Comparison of ENCODE assay signal across 12 mouse cellular contexts in genomic region chr1:135256299-135256698, GRCm38 (mm10). TPM values are rescaled to one million over a fixed set of nuclear protein-coding genes. Genes with fewer than 3 reads are reported as not detected.
DNase-seq lines count a peak whose midpoint lies in the region; ATAC-seq and TF ChIP-seq lines count a peak whose summit lies in the region.
"Had no signal": no experiment of that assay in that cellular context is flagged by ENCODE, and none has a peak within 500 bp of the region (broad histone marks: within the 10 kb centered on the region; RNA-seq: fewer than 3 reads in every experiment).

No protein-coding gene starts in this region.

- no peak for TF ChIP-seq POLR2A in heart, adult 2 months (IDR thresholded peaks at IDR 0.05; ENCODE audit: insufficient read depth, low read depth, low read length)
- no peak for TF ChIP-seq POLR2A in testis, adult 2 months (IDR thresholded peaks at IDR 0.05; ENCODE audit: control insufficient read depth, low read depth, low read length)

- no peak for DNase-seq in heart, adult 2 months
- DNase-seq in kidney, postnatal 36 days, result peak; percentile 61 to 81
- DNase-seq in spleen, postnatal 36 days (ENCODE audit: low spot score in 2 of 2), result no peak
- no peak for DNase-seq in left cerebral cortex, adult 18-20 months (ENCODE audit: low spot score in 2 of 2)

- H3K27ac ChIP-seq in heart, adult 2 months, result no peak overlapping the region
- H3K27ac ChIP-seq in heart, embryonic 11.5 days (ENCODE audit: low read depth, low read length), result no peak overlapping the region
- H3K27ac ChIP-seq in embryonic facial prominence, embryonic 15.5 days (replicated peaks), result no peak overlapping the region
- H3K27ac ChIP-seq in testis, adult 2 months (ENCODE audit: control insufficient read depth, insufficient read depth, low read depth, low read length), result no peak overlapping the region
- no peak overlapping the region for H3K27ac ChIP-seq in midbrain, embryonic 16.5 days (ENCODE audit: low read length)
- H3K27ac ChIP-seq: heart, embryonic 15.5 days; liver, embryonic 14.5 days had no signal

- peak; percentile 24; the same call in 1 of the 2 replicates for TF ChIP-seq CTCF in heart, adult 2 months (IDR thresholded peaks at IDR 0.05)
- 0 out of 2 replicates have a peak, but pooled peaks have one; percentile 23 for TF ChIP-seq CTCF in testis, adult 2 months (IDR thresholded peaks at IDR 0.05; ENCODE audit: control insufficient read depth, insufficient read depth, insufficient replicate concordance, low read depth, low read length)

- no peaks in the 10 kb centered on the region for H3K27me3 ChIP-seq in heart, adult 2 months (ENCODE audit: control insufficient read depth, insufficient read depth, low read length)
- H3K27me3 ChIP-seq in heart, embryonic 11.5 days (ENCODE audit: control insufficient read depth, insufficient read depth, low read length), result peaks cover 24% of the 10 kb centered on the region
- H3K27me3 ChIP-seq in embryonic facial prominence, embryonic 15.5 days, result no peaks in the 10 kb centered on the region
- H3K27me3 ChIP-seq in testis, adult 2 months (ENCODE audit: control insufficient read depth, insufficient read depth, low read length), result no peaks in the 10 kb centered on the region
- no peaks in the 10 kb centered on the region for H3K27me3 ChIP-seq in midbrain, embryonic 16.5 days (ENCODE audit: control insufficient read depth, insufficient read depth, low read depth, low read length)

- intact Hi-C loops in heart, adult 2 months (cut with DNase I), result no loop called here

- H3K4me1 ChIP-seq in heart, adult 2 months (ENCODE audit: control insufficient read depth, insufficient read depth, low read length), result no peaks in the 10 kb centered on the region
- peaks cover 21% of the 10 kb centered on the region for H3K4me1 ChIP-seq in heart, embryonic 11.5 days (ENCODE audit: control insufficient read depth, insufficient read depth, low read length)
- H3K4me1 ChIP-seq in embryonic facial prominence, embryonic 15.5 days, result peaks cover 34% of the 10 kb centered on the region
- H3K4me1 ChIP-seq in testis, adult 2 months (ENCODE audit: control insufficient read depth, insufficient read depth, low read length), result peaks cover 10% of the 10 kb centered on the region
- H3K4me1 ChIP-seq in midbrain, embryonic 16.5 days (ENCODE audit: control insufficient read depth, insufficient read depth, low read length), result 0 out of 2 replicates have a peak, but pooled peaks cover 3% of the 10 kb centered on the region

- H3K9me3 ChIP-seq in heart, embryonic 11.5 days (replicated peaks; ENCODE audit: control insufficient read depth, low read length), result no peaks in the 10 kb centered on the region
- H3K9me3 ChIP-seq in embryonic facial prominence, embryonic 15.5 days (replicated peaks), result no peaks in the 10 kb centered on the region
- H3K9me3 ChIP-seq in midbrain, embryonic 16.5 days (replicated peaks; ENCODE audit: control insufficient read depth, low read length, poor library complexity, severe bottlenecking), result no peaks in the 10 kb centered on the region
- H3K9me3 ChIP-seq: heart, embryonic 15.5 days had no signal

- H3K4me3 ChIP-seq in heart, adult 2 months, result no peak overlapping the region
- no peak overlapping the region for H3K4me3 ChIP-seq in heart, embryonic 11.5 days (ENCODE audit: low read depth, low read length)
- peak overlapping the region; percentile 1; the same call in 1 of the 2 replicates for H3K4me3 ChIP-seq in embryonic facial prominence, embryonic 15.5 days (replicated peaks)
- no peak overlapping the region for H3K4me3 ChIP-seq in testis, adult 2 months (ENCODE audit: control insufficient read depth, low read depth, low read length)
- H3K4me3 ChIP-seq in midbrain, embryonic 16.5 days (ENCODE audit: low read depth, low read length), result no peak overlapping the region
- H3K4me3 ChIP-seq: heart, embryonic 15.5 days had no signal

- no peak overlapping the region for H3K9ac ChIP-seq in heart, adult 2 months (ENCODE audit: low read depth, low read length)
- H3K9ac ChIP-seq in heart, embryonic 11.5 days (ENCODE audit: low read depth, low read length), result no peak overlapping the region
- no peak overlapping the region for H3K9ac ChIP-seq in embryonic facial prominence, embryonic 15.5 days
- no peak overlapping the region for H3K9ac ChIP-seq in midbrain, embryonic 16.5 days (ENCODE audit: low read depth, low read length)
- H3K9ac ChIP-seq: heart, embryonic 15.5 days; liver, embryonic 14.5 days had no signal

- 78% methylated on average over 6 of the region's 6 CpGs for WGBS in heart, adult 2 months
- whole genome bisulfite sequencing in heart, embryonic 11.5 days (ENCODE audit: insufficient replicate concordance), result 71% methylated on average over 6 of the region's 6 CpGs
- 82% methylated on average over 6 of the region's 6 CpGs for WGBS in embryonic facial prominence, embryonic 15.5 days
- 75% methylated on average over 6 of the region's 6 CpGs for WGBS in midbrain, embryonic 16.5 days

- H3K4me2 ChIP-seq in heart, embryonic 11.5 days, result no peak overlapping the region
- H3K4me2 ChIP-seq in embryonic facial prominence, embryonic 15.5 days (replicated peaks), result peak overlapping the region; percentile 15; the same call in 1 of the 2 replicates
- no peak overlapping the region for H3K4me2 ChIP-seq in midbrain, embryonic 16.5 days (ENCODE audit: low read length)
- H3K4me2 ChIP-seq: heart, embryonic 15.5 days had no signal

- H3K36me3 ChIP-seq in heart, adult 2 months (ENCODE audit: control insufficient read depth, insufficient read depth, low read length), result no peaks in the 10 kb centered on the region
- H3K36me3 ChIP-seq in heart, embryonic 11.5 days (ENCODE audit: control insufficient read depth, insufficient read depth, low read length), result no peaks in the 10 kb centered on the region
- H3K36me3 ChIP-seq in embryonic facial prominence, embryonic 15.5 days, result no peaks in the 10 kb centered on the region
- no peaks in the 10 kb centered on the region for H3K36me3 ChIP-seq in testis, adult 2 months (ENCODE audit: control insufficient read depth, insufficient read depth, low read length)
- H3K36me3 ChIP-seq in midbrain, embryonic 16.5 days (ENCODE audit: control insufficient read depth, insufficient read depth, low read length), result no peaks in the 10 kb centered on the region
- H3K36me3 ChIP-seq: heart, embryonic 15.5 days had no signal

- no peak for ATAC-seq in heart, embryonic 11.5 days (replicated peaks; ENCODE audit: insufficient number of reproducible peaks, low FRiP score, low TSS enrichment)
- no peak for ATAC-seq in embryonic facial prominence, embryonic 15.5 days (ENCODE audit: insufficient number of reproducible peaks, low FRiP score, low TSS enrichment, low read depth)
- ATAC-seq in midbrain, embryonic 16.5 days, result no peak

- TF ChIP-seq EP300 in heart, adult 2 months (IDR thresholded peaks at IDR 0.05; ENCODE audit: insufficient read depth, low read depth, low read length), result no peak

- no peaks in the 10 kb centered on the region for H3K79me2 ChIP-seq in heart, adult 2 months (replicated peaks; ENCODE audit: control insufficient read depth, insufficient read depth, low read length)

RNA-seq across cellular contexts. Expression of gene Elf3, which starts 2.1 kb away (rescaled TPM):
- not detected for total RNA-seq in heart, adult 2 months (2021)
- 2.0 TPM in 1 of 2 replicates, not detected in the other for polyA plus RNA-seq in heart, adult 2 months (2012; rRNA removed)
- polyA plus RNA-seq in heart, embryonic 11.5 days (2014; fragmentation: Nextera tagmentation; extraction: Ambion mirVana), result 1.0 and 1.3 TPM in 2 replicates
- polyA plus RNA-seq in embryonic facial prominence, embryonic 15.5 days (2015; fragmentation: Nextera tagmentation; extraction: Ambion mirVana), result 26.8 and 30.2 TPM in 2 replicates
- 1.8 TPM in 1 of 2 replicates, not detected in the other for polyA plus RNA-seq in testis, adult 2 months (2012; rRNA removed)
- polyA plus RNA-seq in midbrain, embryonic 16.5 days (2015; fragmentation: Nextera tagmentation; extraction: Ambion mirVana), result 0.35 TPM in 1 of 2 replicates, not detected in the other
- not detected for total RNA-seq in left cerebral cortex, adult 18-20 months (2021)
- total RNA-seq: adrenal gland, postnatal 36 days; layer of hippocampus, postnatal 14 days had no signal

RNA-seq across cellular contexts. Expression of gene Rnpep, which starts 27.6 kb away (rescaled TPM):
- 10 to 100 TPM; 20.0 to 22.6 TPM for total RNA-seq in heart, adult 2 months (2021)
- polyA plus RNA-seq in heart, adult 2 months (2012; rRNA removed), result 14.0 and 14.4 TPM in 2 replicates
- 64.4 and 65.2 TPM in 2 replicates for polyA plus RNA-seq in heart, embryonic 11.5 days (2014; fragmentation: Nextera tagmentation; extraction: Ambion mirVana)
- polyA plus RNA-seq in embryonic facial prominence, embryonic 15.5 days (2015; fragmentation: Nextera tagmentation; extraction: Ambion mirVana), result 94.1 and 105 TPM in 2 replicates
- polyA plus RNA-seq in testis, adult 2 months (2012; rRNA removed), result 15.7 and 16.6 TPM in 2 replicates
- polyA plus RNA-seq in midbrain, embryonic 16.5 days (2015; fragmentation: Nextera tagmentation; extraction: Ambion mirVana), result 102 and 107 TPM in 2 replicates
- total RNA-seq in left cerebral cortex, adult 18-20 months (2021), result 10 to 100 TPM; 46.9 to 54.7 TPM

RNA-seq across cellular contexts. Expression of gene Timm17a, which starts 57.3 kb away (rescaled TPM):
- total RNA-seq in heart, adult 2 months (2021), result 100 to 1,000 TPM; 325 to 370 TPM
- 185 and 239 TPM in 2 replicates for polyA plus RNA-seq in heart, adult 2 months (2012; rRNA removed)
- polyA plus RNA-seq in heart, embryonic 11.5 days (2014; fragmentation: Nextera tagmentation; extraction: Ambion mirVana), result 333 and 344 TPM in 2 replicates
- polyA plus RNA-seq in embryonic facial prominence, embryonic 15.5 days (2015; fragmentation: Nextera tagmentation; extraction: Ambion mirVana), result 188 and 196 TPM in 2 replicates
- polyA plus RNA-seq in testis, adult 2 months (2012; rRNA removed), result 69.1 and 73.2 TPM in 2 replicates
- 149 and 155 TPM in 2 replicates for polyA plus RNA-seq in midbrain, embryonic 16.5 days (2015; fragmentation: Nextera tagmentation; extraction: Ambion mirVana)
- total RNA-seq in left cerebral cortex, adult 18-20 months (2021), result 100 to 1,000 TPM; 176 to 188 TPM

Comparison
In these comparisons a context has a peak if more than half of its experiments do, and no peak if none do; other contexts are left out.
1. DNase-seq: peak in kidney, postnatal 36 days (2 of 2); none in heart, adult 2 months (0 of 2), spleen, postnatal 36 days (0 of 2) and left cerebral cortex, adult 18-20 months (0 of 2).